Mouse (Mus musculus) activated CD4-positive, CD25-positive, alpha-beta regulatory T cell, adult 9 weeks (primary cell): ENCODE results near the gene Rab5c. TPM values are rescaled to one million over a fixed set of nuclear protein-coding genes. Genes with fewer than 3 reads are reported as not detected.

ENCODE experiments used
- polyA plus RNA-seq: library from polyadenylated mRNA; unstranded; fragments of 100-300 nt; shearing (Covaris generic); gene quantifications from one replicate; pipeline ENCODE4 v1.2.1, GENCODE M21; 2017

The Rab5c gene
- 58.6 TPM for polyA plus RNA-seq

DNA sequence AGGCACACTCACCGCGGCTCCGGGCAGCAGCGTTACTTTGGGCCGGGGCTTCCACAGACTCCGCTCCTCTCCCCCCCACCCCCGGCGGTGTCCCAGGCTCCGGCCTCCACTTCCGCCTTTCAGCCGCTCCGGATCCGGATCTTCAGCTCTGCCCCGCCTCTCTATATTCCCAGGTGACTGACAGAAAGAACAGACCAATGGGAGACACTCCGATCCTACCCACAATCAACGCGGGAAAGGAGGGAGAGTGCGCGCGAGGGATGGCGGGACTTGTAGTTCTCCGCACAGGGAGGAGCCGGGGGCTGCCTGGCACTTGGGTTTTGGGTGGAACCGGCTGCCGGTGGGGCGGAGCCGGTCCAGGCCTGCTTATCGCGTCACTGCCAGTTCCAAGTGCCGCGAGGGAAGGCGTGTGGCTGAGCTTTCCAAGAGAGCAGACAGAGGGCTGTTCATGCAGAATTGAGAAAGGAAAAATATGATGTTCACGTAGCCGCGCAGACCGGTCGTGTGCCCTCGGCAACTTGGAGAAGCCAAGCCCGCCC is at the start of gene Rab5c:
TSS of gene Rab5c (minus strand) at position 150 of the 539 bp plus-strand sequence.

DNA sequence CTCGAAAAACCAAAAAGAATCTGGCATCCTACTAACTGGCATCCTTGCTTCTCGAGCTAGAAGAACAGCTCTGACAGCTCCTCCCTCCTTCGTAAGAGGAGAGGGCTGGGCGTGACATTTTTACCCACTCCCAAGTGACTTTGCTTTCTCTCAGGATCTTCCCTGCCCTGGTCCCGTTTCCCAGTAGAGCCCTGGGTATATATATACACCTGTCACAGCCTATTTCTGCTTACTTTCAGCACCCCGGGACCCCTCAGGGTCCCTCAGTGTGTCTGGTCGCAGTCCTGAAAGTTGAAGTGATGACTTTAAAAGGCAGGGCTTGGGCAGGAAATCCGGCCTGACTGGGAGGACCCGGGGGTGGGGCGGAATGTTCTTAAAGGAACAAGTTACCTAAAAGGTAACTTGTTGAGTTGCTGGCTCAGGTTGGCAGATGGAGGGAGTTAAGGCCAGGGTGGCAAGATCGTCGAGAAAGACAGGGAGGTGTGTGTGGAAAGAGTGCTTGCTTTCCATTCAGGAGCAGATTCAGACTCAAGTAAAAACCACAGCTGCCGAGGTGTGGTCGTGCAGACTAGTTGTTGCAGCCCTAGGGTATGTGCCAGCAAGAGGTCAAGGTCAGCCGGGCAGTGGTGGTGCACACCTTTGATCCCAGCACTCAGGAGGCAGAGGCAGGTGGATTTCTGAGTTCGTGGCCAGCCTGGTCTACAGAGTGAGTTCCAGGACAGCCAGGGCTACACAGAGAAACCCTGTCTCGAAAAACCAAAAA is 32.8 kb upstream of the Rab5c start, which contains the start of gene Ghdc:
TSS of gene Ghdc (minus strand) at position 312 of the 763 bp plus-strand sequence.

DNA sequence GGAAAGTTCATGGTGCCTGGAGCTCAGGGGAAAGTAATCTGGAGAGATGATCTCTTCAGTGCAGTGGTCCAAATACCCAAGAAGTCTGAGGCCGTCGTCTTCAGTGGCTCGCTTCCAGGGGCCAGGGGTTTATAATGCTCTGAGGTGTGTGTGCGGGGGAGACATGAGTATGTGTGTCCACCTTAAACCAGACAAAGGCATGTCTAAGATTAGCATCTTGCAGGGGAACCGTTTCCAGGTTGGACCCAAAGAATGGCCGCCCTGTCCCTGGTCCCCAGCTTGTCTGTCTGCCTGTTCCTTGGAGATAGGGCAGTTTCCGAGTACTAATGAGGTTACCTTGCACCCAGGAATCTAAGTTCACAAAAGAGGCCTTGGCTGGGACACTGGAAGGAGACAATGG is 24.8 kb upstream of the Rab5c start, which contains the start of gene Hcrt:
TSS of gene Hcrt (minus strand) at position 101 of the 400 bp plus-strand sequence.

DNA sequence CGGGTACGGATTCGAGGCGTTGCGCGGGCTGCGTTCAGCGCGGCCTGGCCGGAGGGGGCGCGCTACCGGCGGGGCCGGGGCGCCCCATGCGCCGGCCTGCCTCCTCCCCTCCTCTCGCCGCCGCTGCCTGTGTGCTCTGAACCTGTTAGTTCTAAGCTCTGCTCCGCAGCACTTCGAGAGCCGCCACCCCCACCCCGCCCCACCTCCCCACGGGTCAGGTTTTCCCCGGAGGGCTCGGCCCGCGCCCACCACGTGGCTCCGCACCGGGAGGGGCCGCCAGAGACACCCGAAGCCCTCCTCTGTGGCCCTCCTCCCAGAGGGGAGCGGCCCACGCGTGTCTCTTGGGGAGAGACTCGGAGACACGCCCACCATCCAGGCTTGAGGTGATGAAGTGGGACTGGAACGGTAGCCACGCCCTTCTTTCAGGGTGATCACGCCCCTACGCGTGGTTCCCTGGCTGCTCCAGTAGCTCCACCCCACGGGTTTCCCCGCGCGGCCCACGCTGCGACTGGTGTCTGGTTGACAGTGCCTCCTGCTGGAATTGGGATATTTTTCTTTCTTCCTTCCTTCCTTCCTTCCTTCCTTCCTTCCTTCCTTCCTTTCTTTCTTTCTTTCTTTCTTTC is 21.7 kb upstream of the Rab5c start, which contains the start of gene Kcnh4:
TSS of gene Kcnh4 (minus strand) at position 332 of the 623 bp plus-strand sequence.

DNA sequence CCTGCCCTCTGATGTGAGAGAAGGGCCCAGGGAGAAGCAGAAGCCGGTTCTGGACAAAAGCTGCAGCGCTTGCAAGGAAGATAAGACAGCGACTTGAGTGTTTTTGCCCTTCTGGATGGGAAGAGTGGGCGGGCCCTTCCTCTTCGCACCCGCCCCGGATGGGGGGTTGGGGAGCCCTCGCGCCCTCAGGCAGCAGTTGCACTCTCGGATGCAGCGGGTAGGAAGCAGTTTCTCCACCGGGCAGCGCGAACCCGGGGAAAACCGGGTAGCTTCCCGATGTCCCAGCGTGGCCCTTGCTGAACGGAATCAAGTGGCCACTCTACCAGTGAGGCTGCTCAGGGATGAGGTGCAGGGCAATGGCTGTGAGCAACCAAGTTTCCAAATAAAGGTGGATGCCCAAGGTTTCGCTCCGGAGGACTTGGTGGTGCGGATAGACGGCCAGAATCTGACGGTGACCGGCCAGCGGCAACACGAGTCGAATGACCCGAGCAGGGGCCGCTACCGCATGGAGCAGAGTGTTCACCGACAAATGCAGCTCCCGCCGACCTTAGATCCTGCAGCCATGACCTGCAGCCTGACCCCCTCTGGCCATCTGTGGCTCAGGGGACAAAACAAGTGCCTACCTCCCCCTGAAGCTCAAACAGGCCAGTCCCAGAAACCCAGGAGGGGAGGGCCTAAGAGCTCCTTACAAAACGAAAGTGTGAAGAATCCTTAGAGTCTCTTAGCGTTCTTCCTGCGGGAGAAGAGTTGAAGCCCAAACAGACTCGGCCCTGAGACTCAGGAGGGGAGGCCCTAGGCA is 24.1 kb downstream of the Rab5c start, which contains the start of gene Hspb9:
TSS of gene Hspb9 (plus strand) at position 116 of the 799 bp plus-strand sequence.

DNA sequence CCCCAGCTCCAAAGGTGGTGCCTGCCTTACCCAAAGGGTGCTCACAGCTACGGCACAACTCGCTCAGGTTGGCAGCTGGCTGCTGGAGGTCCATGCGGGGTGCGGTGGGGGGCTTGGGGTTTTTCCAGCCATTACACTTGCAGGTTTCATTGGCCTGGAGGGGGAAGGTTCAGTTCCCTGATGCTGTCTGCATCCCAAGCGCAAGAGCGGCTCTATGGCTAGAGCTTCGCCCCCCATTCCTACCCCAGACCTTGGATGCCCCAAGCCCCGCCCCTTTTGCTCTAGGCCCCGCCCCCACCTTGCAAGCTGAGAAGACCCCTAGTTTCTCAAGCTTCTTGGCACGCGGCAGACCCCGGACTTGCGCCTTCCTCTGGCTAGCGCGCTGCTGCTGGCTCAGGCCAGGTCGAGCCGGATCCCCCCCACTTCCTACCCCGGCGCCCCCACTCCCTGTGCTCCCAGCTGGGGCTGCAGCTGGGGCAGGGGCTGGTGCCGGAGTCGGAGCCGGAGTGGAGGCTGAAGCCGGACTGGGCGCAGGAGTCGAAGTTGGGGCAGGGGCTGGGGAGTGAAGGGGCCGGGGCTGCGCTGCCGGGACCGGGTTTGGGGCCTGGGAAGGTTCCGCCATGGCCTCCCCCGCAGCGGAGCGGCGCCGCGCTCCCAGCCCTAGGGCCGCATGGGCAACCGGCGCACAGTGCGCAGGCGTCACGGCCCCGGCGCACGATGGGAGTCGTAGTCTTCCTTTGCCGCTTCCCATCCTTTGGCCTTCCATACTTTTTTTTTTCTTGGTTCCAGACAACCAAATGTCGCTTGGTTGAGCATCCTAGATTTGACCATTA is 26.0 kb downstream of the Rab5c start, which contains the start of gene Kat2a:
TSS of gene Kat2a (minus strand) at position 683 of the 833 bp plus-strand sequence.

DNA sequence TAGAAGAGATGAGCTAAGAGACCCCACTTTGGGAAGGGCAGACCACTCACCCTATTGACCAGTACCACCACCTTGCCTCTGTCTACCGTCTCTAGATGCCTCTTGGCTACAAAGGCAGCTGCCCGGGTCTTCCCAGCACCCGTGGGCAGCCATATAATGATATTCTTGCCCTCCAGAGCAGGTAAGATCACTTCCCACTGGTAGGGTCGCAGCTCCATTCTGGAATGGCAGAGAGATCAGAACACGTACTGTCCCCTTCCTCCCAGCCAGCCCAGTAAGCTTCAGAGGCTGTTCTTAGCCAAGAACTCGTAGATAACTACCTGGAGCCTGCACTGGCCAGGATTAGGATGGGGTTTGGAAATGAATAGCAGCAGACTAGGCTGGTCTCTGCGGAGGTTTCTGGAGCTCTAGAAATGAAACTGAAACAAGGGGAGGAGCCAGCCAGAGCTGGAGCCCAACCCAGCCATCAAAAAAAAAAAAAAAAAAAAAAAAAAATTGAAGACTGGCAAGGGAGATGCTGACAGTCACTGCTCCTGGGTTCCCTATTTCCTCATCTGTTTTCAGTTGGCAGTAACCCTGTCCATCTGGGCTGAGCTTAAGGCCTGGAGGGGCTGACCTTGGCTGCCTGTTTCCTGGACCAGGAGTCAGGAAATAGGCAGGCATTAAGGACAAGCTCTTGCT is 34.0 kb downstream of the Rab5c start, which contains the start of gene Dhx58:
TSS of gene Dhx58 (minus strand) at position 421 of the 681 bp plus-strand sequence.

DNA sequence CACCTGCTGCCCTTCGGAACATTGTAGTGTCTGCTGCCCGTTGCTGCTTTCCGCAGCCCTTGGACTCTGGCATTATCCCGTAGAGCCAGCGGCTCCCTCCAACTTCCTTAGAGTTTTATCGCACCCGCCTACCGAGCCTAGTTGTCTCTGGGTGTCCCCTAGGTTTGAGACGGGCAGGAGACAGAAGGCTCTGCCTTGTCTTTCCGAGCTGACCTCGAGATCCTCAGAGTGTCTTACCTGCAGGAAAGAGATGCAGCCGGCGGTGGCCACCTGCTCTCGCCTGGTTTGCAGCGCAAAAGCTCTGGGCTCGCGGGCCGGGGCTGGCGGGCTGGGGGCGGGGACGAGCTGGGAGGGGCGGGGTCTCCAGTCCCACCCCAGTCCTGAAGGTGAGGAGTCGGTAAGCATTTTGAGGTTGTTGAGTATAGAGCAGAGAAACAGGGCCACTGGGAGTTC is 45.8 kb downstream of the Rab5c start, which contains the start of gene Zfp385c:
TSS of gene Zfp385c (minus strand) at position 292 of the 453 bp plus-strand sequence.

Other genes with a start within 250 kb of the Rab5c start
- 212 TPM for gene Acly, start 210.2 kb downstream of the Rab5c start, polyA plus RNA-seq
- 0.09 TPM for gene Ttc25, start 192.6 kb downstream of the Rab5c start, polyA plus RNA-seq
- gene Cnp, start 163.3 kb downstream of the Rab5c start, polyA plus RNA-seq = 407 TPM
- gene Nkiras2, start 119.0 kb downstream of the Rab5c start, polyA plus RNA-seq = 29.4 TPM
- 683 TPM for gene Dnajc7, start 118.0 kb downstream of the Rab5c start, polyA plus RNA-seq
- 0.20 TPM for gene Zfp385c, start 45.8 kb downstream of the Rab5c start, polyA plus RNA-seq
- 32.3 TPM for gene Dhx58, start 33.9 kb downstream of the Rab5c start, polyA plus RNA-seq
- 43.7 TPM for gene Kat2a, start 25.8 kb downstream of the Rab5c start, polyA plus RNA-seq
- gene Hspb9, start 24.4 kb downstream of the Rab5c start, polyA plus RNA-seq = 0.88 TPM
- 0.20 TPM for gene Kcnh4, start 21.7 kb upstream of the Rab5c start, polyA plus RNA-seq
- not detected for gene Hcrt, start 24.7 kb upstream of the Rab5c start, polyA plus RNA-seq
- 5.0 TPM for gene Ghdc, start 32.7 kb upstream of the Rab5c start, polyA plus RNA-seq
- 173 TPM for gene Stat5b, start 112.5 kb upstream of the Rab5c start, polyA plus RNA-seq
- 102 TPM for gene Stat5a, start 121.1 kb upstream of the Rab5c start, polyA plus RNA-seq
- gene Stat3, start 201.3 kb upstream of the Rab5c start, polyA plus RNA-seq = 307 TPM
- 0.38 TPM for gene Cavin1, start 232.7 kb upstream of the Rab5c start, polyA plus RNA-seq